Mouse (Mus musculus) erythroblast, embryonic 14.5 days (primary cell): Measurements from ENCODE around the gene Pld6. TPM values are rescaled to one million over a fixed set of nuclear protein-coding genes. Genes with fewer than 3 reads are reported as not detected.

Source experiments
- H3K27me3 ChIP-seq: 2 replicates; pipeline ENCODE4 v1.6.1; 2012; ENCODE audit warnings: inconsistent platforms; ENCODE audit not compliant: control insufficient read depth
- H3K36me3 ChIP-seq: 2 replicates; pipeline ENCODE4 v1.6.1; 2012; ENCODE audit warnings: mild to moderate bottlenecking, inconsistent platforms; ENCODE audit not compliant: control insufficient read depth
- H3K4me1 ChIP-seq: 2 replicates; pipeline ENCODE4 v1.6.1; 2012; ENCODE audit warnings: inconsistent platforms; ENCODE audit not compliant: control insufficient read depth
- H3K4me3 ChIP-seq: replicated peaks from 2 replicates; pipeline ENCODE3; 2012; ENCODE audit warnings: moderate library complexity, mild to moderate bottlenecking, inconsistent platforms
- H3K9me3 ChIP-seq: 2 replicates; pipeline ENCODE4 v1.6.1; 2012; ENCODE audit warnings: low read length, inconsistent platforms, mixed read lengths; ENCODE audit not compliant: control insufficient read depth
- GATA1 ChIP-seq: IDR thresholded peaks from 2 replicates; pipeline ENCODE4 v1.6.1; 2012; ENCODE audit warnings: low read length, inconsistent platforms, mixed read lengths
- TAL1 ChIP-seq: IDR thresholded peaks from 3 replicates; pipeline ENCODE4 v1.6.1; 2012; ENCODE audit warnings: low read length, inconsistent platforms, mixed read lengths
- polyA plus RNA-seq: library from polyadenylated mRNA; stranded (reverse); fragments of >175 nt; gene quantifications from 2 replicates; pipeline ENCODE4 v1.2.3, GENCODE M21; 2012

The Pld6 gene
- polyA plus RNA-seq, 1 experiment: not detected

DNA sequence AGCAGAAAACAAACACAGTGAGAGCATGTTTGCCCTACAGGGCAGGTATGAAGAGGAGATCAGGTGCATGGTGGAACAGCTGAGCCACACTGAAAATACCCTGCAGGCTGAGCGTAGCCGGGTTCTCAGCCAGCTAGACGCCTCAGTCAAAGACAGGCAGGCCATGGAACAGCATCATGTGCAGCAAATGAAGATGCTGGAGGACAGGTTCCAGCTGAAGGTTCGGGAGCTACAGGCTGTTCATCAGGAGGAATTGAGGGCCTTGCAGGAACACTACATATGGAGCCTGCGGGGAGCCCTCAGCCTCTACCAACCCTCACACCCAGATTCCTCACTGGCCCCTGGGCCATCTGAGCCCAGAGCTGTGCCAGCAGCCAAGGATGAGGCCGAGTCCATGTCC is 26.6 kb downstream of the Pld6 start:
- H3K27me3 ChIP-seq: no peaks in the 10 kb centered on the region
- H3K36me3 ChIP-seq: peaks cover 87% of the 10 kb centered on the region
- H3K4me1 ChIP-seq: no peaks in the 10 kb centered on the region
- TF ChIP-seq TAL1 (no peak), GATA1 (no peak)
- no peak overlapping the region for H3K4me3 ChIP-seq
- H3K9me3 ChIP-seq: no peaks in the 10 kb centered on the region

DNA sequence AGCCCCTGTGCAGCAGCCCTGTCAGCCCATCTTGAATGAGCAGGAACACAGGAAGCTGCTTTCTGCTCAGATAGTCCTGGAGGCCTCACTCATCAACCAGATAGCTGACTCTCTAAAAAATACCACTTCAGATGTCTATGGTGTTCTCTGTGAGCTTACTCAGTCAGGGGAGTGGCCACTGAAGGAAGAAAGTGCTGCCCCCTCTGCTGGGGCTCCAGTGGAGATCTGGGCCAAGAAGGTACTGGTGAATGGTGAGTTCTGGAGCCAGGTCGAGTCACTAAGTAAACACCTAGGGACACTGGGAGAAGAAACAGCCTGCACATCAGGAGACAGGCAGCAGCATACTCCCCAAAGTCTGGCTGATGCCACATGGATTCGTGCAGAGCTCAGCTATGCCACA is 27.8 kb downstream of the Pld6 start:
- no peak overlapping the region for H3K4me3 ChIP-seq
- TF ChIP-seq GATA1: no peak
- TF ChIP-seq TAL1: no peak

DNA sequence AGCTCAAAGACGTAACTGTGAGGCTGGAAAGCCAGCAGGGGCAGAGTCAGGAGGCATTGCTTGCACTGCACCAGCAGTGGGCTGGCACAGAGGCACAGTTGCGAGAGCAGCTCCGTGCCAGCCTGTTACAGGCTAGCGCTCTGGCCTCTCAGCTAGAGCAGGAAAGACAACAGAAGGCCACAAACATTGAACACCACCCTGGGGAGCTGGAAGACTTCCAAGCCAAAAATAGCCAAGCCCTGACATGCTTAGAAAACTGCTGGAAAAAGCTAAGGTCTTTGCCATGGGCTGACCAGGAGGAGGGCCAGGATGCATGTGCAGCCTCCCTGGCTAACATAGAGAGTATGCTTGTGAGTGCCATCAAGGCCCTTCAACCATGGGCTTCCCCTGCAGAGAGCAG is 28.3 kb downstream of the Pld6 start:
- TF ChIP-seq GATA1: no peak
- no peak for TF ChIP-seq TAL1
- Histone ChIP-seq H3K4me3 (no peak overlapping the region), H3K27me3 (no peaks in the 10 kb centered on the region), H3K4me1 (no peaks in the 10 kb centered on the region), H3K9me3 (no peaks in the 10 kb centered on the region), H3K36me3 (peaks cover 86% of the 10 kb centered on the region)

More for the DNA sequence above, 27.8 kb downstream of the Pld6 start:
- Histone ChIP-seq H3K27me3 (no peaks in the 10 kb centered on the region), H3K36me3 (peaks cover 87% of the 10 kb centered on the region), H3K4me1 (no peaks in the 10 kb centered on the region), H3K9me3 (no peaks in the 10 kb centered on the region)

DNA sequence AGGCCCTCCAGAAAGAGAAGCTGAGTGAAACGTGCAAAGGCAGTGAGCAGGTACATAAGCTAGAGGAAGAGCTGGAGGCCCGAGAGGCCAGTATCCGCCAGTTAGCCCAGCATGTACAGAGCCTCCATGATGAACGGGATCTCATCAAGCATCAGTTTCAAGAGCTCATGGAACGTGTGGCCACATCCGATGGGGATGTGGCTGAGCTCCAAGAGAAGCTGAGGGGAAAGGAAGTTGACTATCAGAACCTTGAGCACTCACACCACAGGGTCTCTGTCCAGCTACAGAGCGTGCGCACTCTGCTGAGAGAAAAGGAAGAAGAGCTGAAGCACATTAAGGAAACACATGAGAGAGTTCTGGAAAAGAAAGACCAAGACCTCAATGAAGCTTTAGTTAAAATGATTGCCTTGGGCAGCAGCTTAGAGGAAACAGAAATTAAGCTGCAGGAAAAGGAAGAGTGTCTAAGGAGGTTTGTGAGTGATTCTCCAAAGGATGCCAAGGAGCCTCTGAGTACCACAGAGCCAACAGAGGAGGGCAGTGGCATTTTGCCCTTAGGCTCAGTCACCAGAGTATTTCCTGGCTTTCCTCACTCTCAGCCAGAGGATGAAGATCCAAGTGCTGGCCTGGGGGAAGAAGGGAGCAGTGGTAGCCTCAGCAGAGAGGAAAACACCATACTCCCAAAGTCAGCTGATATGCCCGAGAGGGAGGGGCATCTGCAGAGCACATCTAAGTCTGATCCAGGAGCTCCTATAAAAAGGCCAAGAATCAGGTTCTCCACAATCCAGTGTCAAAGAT is 29.1 kb downstream of the Pld6 start:
- Histone ChIP-seq H3K4me3 (no peak overlapping the region), H3K36me3 (peaks cover 86% of the 10 kb centered on the region), H3K27me3 (no peaks in the 10 kb centered on the region), H3K4me1 (no peaks in the 10 kb centered on the region), H3K9me3 (no peaks in the 10 kb centered on the region)
- TF ChIP-seq TAL1 (no peak), GATA1 (no peak)

DNA sequence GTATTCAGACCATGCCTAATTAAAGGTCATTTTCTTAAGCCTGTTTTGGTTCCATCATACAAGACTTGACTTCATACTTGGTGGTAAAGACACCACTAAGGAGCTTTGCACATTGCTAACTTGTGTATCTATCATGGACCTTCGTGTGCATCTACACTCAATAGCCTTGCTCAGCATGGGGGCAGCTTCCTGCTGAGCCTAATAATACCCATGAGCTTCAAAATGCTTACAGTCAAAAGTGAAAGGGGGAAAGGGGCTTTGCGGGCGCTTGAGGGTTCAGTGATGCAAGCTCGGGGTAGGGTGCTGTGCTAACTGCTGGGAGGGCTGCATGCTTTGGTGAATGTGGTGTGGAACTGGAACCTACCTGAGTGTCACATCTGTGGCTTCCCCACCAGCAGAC is 31.1 kb downstream of the Pld6 start:
- H3K27me3 ChIP-seq: no peaks in the 10 kb centered on the region
- TF ChIP-seq GATA1: no peak
- no peak for TF ChIP-seq TAL1
- no peak overlapping the region for H3K4me3 ChIP-seq
- H3K9me3 ChIP-seq: no peaks in the 10 kb centered on the region
- no peaks in the 10 kb centered on the region for H3K4me1 ChIP-seq
- peaks cover 94% of the 10 kb centered on the region for H3K36me3 ChIP-seq

DNA sequence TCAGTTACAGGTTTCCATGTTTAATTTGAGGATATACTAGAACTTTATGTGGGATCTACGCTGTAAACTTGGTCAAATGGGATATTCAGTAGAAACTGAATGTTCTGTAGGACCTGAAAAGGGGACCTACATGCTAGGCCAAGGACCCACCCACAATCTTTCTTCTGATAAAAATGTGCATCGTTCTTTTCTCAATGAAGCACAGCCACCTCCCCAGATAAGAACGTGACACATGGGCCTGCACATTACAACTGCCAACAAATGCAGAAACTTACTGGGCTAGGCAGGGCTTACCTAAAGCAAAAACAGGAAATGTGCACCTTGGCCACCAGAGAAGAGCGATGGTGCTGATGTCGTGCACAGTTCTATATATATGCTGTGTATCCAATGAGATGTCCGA is 32.9 kb downstream of the Pld6 start:
- Histone ChIP-seq H3K36me3 (peaks cover 88% of the 10 kb centered on the region), H3K4me1 (no peaks in the 10 kb centered on the region), H3K9me3 (no peaks in the 10 kb centered on the region), H3K27me3 (no peaks in the 10 kb centered on the region), H3K4me3 (no peak overlapping the region)
- TF ChIP-seq GATA1: no peak
- TF ChIP-seq TAL1: no peak

DNA sequence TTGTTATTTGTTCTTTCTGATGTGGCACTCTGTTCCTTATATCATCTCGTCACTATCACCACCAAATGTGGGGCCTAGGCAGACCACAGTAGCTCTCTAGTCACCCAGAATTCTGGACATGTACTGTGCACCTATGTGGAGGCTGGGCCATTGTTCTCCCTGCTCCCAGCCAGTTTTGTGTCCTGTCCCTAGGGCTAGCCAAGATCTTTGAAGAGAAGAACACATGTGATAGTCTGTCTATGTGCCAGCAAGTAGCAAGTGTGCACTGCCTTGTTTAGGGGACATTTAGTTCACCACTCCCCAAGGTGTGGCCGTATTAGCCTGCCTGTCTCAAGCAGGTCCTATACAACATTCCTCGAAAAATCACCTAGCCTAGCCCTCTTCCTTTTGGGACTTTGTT is 38.4 kb downstream of the Pld6 start:
- TF ChIP-seq GATA1: no peak
- no peak for TF ChIP-seq TAL1
- Histone ChIP-seq H3K36me3 (peaks cover 67% of the 10 kb centered on the region), H3K4me3 (no peak overlapping the region), H3K4me1 (no peaks in the 10 kb centered on the region), H3K27me3 (no peaks in the 10 kb centered on the region), H3K9me3 (no peaks in the 10 kb centered on the region)

DNA sequence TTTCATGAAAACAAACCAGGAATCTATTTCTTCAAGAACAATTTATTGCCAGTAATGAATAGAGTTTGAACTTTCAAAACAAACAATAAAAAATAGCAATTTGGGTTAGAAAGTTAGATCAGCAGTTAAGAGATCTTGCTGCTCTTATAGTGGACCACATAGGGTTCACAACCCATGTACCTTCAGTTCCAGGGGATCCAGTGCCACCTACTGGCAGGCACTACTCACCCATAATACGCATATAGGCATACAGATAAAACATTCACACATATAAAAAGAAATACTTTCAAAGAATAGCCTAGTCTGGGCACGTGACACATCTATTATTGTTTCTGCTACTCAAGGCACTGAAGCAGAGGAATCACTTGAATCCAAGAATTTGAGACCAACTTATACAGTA is 40.8 kb downstream of the Pld6 start:
- Histone ChIP-seq H3K9me3 (no peaks in the 10 kb centered on the region), H3K27me3 (no peaks in the 10 kb centered on the region), H3K4me1 (no peaks in the 10 kb centered on the region), H3K4me3 (no peak overlapping the region), H3K36me3 (peaks cover 68% of the 10 kb centered on the region)
- no peak for TF ChIP-seq TAL1
- no peak for TF ChIP-seq GATA1

DNA sequence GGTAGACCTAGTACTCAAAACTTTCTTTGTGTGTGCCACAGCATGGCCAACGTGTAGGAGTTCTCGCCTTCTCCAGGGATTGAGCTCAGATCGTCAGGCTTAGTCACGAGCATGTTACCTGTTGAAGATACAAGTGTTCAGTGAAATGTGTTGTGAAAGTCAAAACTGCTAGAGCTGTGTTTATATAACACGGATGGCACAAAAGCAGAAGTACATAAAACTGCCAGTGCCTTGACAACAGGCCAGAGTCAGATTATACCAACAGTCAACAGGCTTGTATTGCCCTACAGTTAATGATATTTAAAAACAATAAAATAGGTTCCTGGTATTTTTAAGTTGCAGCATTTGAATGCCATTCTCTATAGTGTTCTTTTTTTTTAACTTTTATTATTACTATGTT is 41.6 kb downstream of the Pld6 start:
- no peaks in the 10 kb centered on the region for H3K9me3 ChIP-seq
- no peak overlapping the region for H3K4me3 ChIP-seq
- H3K4me1 ChIP-seq: no peaks in the 10 kb centered on the region
- no peaks in the 10 kb centered on the region for H3K27me3 ChIP-seq
- H3K36me3 ChIP-seq: peaks cover 70% of the 10 kb centered on the region
- TF ChIP-seq GATA1 (no peak), TAL1 (no peak)

DNA sequence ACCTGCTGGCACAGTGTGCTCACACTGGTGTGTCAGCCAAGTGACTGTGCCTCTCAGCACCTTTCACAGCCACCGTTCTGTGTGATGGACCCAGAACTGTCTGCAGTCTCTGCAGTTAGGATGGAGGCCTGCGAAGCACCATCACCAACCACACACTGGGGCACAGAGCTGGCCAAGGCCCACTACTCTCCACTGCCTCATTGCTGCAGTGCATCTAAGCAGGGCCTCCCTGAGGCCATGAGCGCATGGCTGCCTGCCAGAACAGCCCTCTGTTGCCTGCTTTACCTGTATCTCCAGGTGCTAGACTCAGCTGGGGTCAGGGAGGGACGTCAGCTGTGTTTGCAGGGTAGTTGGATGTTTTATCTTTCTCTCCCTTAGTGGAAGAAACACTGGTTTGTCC is 43.1 kb downstream of the Pld6 start:
- Histone ChIP-seq H3K4me1 (peaks cover 8% of the 10 kb centered on the region), H3K27me3 (no peaks in the 10 kb centered on the region), H3K36me3 (peaks cover 74% of the 10 kb centered on the region), H3K9me3 (no peaks in the 10 kb centered on the region), H3K4me3 (no peak overlapping the region)
- TF ChIP-seq TAL1 (no peak), GATA1 (no peak)
